Mouse (Mus musculus): Measurements from ENCODE around the gene Mmp9. TPM values are rescaled to one million over a fixed set of nuclear protein-coding genes. Genes with fewer than 3 reads are reported as not detected.

The Mmp9 gene
- total RNA-seq, 1 experiment = 7.0 TPM

DNA sequence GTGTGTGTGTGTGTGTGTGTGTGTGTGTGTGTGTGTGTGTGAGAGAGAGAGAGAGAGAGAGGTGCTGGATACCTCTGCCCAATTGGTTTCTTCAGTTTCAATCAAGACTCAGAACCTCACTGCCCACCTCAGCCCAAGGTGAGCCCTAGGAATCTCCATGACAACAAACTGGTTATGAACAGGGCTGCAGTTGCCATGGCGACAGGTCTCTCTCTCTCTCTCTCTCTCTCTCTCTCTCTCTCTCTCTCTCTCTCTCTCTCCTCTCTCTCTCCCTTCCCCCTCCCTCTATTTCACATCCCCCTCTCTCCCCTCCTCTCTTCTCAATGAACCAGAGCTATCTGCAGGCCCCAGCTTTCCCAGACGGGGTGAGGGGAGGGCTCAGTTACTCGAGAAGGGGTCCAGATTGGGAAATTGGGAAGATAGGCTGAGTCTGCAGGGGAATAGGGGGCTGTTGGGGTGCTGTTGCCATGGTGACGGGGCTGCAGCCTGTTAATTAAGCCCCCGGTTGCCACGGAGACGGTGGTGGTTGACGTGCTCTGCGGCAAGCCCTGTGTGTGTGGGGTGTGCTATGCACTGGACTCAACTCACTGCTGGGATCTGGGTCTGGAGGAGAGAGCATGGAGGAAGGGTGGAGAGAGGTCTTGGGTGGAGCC lies 23.8 kb downstream of the Mmp9 start:
- Histone ChIP-seq H3K27ac (ENCODE audit: insufficient read depth, low read depth, low read length, poor library complexity, severe bottlenecking) (no peak overlapping the region), H3K36me3 (ENCODE audit: control insufficient read depth, insufficient read depth, low read length, poor library complexity, severe bottlenecking) (no peaks in the 10 kb centered on the region), H3K4me3 (ENCODE audit: insufficient read depth in 1 of 2, low read depth in 1 of 2, low read length in 2 of 2, poor library complexity in 1 of 2, severe bottlenecking in 1 of 2) (no peak overlapping the region), H3K4me1 (ENCODE audit: control insufficient read depth in 2 of 2, insufficient read depth in 2 of 2, low read length in 2 of 2, poor library complexity in 1 of 2) (peaks cover 0 to 9% of the 10 kb centered on the region in 2 experiments; a peak in 1 of 4 replicates), H3K9me3 (ENCODE audit: control insufficient read depth, insufficient read depth, low read depth, low read length) (no peaks in the 10 kb centered on the region), H3K9ac (ENCODE audit: insufficient read depth, low read depth, low read length, poor library complexity, severe bottlenecking) (no peak overlapping the region)
- in situ Hi-C loops (cut with MboI; ENCODE audit: low sequenced_read_pairs in 2 of 2, unreplicated experiment in 2 of 2) = no loop called here
- DNase-seq (ENCODE audit: low read depth, low spot score) = no peak
- TF ChIP-seq HCFC1 (IDR thresholded peaks at IDR 0.05; ENCODE audit: borderline replicate concordance, insufficient read depth, low read length) (no peak), ZC3H11A (IDR thresholded peaks at IDR 0.05; ENCODE audit: borderline replicate concordance, low read depth, low read length) (no peak), CHD2 (IDR thresholded peaks at IDR 0.05; ENCODE audit: low read depth, low read length) (no peak), ZNF384 (IDR thresholded peaks at IDR 0.05; ENCODE audit: low read depth, low read length) (no peak), MAFK (IDR thresholded peaks at IDR 0.05; ENCODE audit: insufficient read depth, low read depth, low read length) (no peak)

DNA sequence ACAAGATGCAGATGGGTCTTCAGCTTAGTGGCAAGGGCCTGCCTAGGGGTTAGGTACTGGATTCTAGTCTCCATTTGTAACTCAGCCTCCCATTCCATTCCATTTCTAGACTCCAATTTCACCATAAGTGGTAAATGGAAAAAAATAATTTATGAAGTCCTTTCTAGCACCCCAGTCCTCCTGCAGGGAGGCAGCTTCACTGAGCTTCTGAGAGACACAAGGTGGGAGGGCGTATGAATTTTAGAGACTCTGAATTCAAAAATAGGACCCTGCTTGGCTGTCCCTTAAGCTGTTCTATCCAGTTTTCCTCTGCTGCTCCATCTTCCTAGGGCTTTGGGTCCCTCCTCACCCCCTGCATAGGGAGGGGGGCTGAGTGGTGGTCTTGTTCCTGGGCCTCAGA lies 24.4 kb downstream of the Mmp9 start:
- no peak overlapping the region for H3K27ac ChIP-seq (ENCODE audit: insufficient read depth, low read depth, low read length, poor library complexity, severe bottlenecking)
- H3K9me3 ChIP-seq (ENCODE audit: control insufficient read depth, insufficient read depth, low read depth, low read length) = no peaks in the 10 kb centered on the region
- no peak for TF ChIP-seq HCFC1 (IDR thresholded peaks at IDR 0.05; ENCODE audit: borderline replicate concordance, insufficient read depth, low read length)
- no peak for TF ChIP-seq ZNF384 (IDR thresholded peaks at IDR 0.05; ENCODE audit: low read depth, low read length)
- TF ChIP-seq CHD2 (IDR thresholded peaks at IDR 0.05; ENCODE audit: low read depth, low read length) = no peak
- no peak for TF ChIP-seq MAFK (IDR thresholded peaks at IDR 0.05; ENCODE audit: insufficient read depth, low read depth, low read length)
- no peak for TF ChIP-seq ZC3H11A (IDR thresholded peaks at IDR 0.05; ENCODE audit: borderline replicate concordance, low read depth, low read length)
- H3K4me3 ChIP-seq (ENCODE audit: insufficient read depth in 1 of 2, low read depth in 1 of 2, low read length in 2 of 2, poor library complexity in 1 of 2, severe bottlenecking in 1 of 2) = no peak overlapping the region
- H3K36me3 ChIP-seq (ENCODE audit: control insufficient read depth, insufficient read depth, low read length, poor library complexity, severe bottlenecking) = no peaks in the 10 kb centered on the region
- in situ Hi-C loops (cut with MboI; ENCODE audit: low sequenced_read_pairs in 2 of 2, unreplicated experiment in 2 of 2) = no loop called here
- no peak for DNase-seq (ENCODE audit: low read depth, low spot score)
- no peak overlapping the region for H3K9ac ChIP-seq (ENCODE audit: insufficient read depth, low read depth, low read length, poor library complexity, severe bottlenecking)
- peaks cover 0 to 13% of the 10 kb centered on the region in 2 experiments; a peak in 1 of 4 replicates for H3K4me1 ChIP-seq (ENCODE audit: control insufficient read depth in 2 of 2, insufficient read depth in 2 of 2, low read length in 2 of 2, poor library complexity in 1 of 2)

DNA sequence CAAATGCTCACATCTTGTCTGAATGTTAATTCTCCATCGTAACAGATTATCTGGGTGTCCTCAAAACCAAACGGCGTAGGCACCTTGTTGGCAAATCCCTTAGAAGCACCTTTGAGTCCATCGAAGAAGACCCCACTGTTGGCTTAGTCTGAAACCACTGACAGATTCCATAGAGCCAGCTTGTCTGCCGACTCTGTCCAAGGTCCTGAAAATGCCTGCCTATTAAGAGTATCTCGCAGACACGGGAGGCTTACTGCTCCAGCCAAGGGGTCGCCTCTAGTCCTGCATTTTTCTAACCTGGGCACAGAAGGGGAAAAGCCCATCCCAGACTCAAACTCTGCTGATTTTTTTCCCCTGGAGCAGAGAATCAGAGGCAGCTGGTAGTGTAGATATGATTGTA lies 25.8 kb downstream of the Mmp9 start:
- no peak overlapping the region for H3K9ac ChIP-seq (ENCODE audit: insufficient read depth, low read depth, low read length, poor library complexity, severe bottlenecking)
- no peak overlapping the region for H3K4me3 ChIP-seq (ENCODE audit: insufficient read depth in 1 of 2, low read depth in 1 of 2, low read length in 2 of 2, poor library complexity in 1 of 2, severe bottlenecking in 1 of 2)
- no peak for TF ChIP-seq HCFC1 (IDR thresholded peaks at IDR 0.05; ENCODE audit: borderline replicate concordance, insufficient read depth, low read length)
- TF ChIP-seq MAFK (IDR thresholded peaks at IDR 0.05; ENCODE audit: insufficient read depth, low read depth, low read length) = no peak
- TF ChIP-seq CHD2 (IDR thresholded peaks at IDR 0.05; ENCODE audit: low read depth, low read length) = no peak
- no peak for TF ChIP-seq ZNF384 (IDR thresholded peaks at IDR 0.05; ENCODE audit: low read depth, low read length)
- TF ChIP-seq ZC3H11A (IDR thresholded peaks at IDR 0.05; ENCODE audit: borderline replicate concordance, low read depth, low read length) = no peak
- in situ Hi-C loops (cut with MboI; ENCODE audit: low sequenced_read_pairs in 2 of 2, unreplicated experiment in 2 of 2) = no loop called here
- H3K27ac ChIP-seq (ENCODE audit: insufficient read depth, low read depth, low read length, poor library complexity, severe bottlenecking) = no peak overlapping the region
- no peaks in the 10 kb centered on the region for H3K9me3 ChIP-seq (ENCODE audit: control insufficient read depth, insufficient read depth, low read depth, low read length)
- H3K4me1 ChIP-seq (ENCODE audit: control insufficient read depth in 2 of 2, insufficient read depth in 2 of 2, low read length in 2 of 2, poor library complexity in 1 of 2) = peaks cover 0 to 15% of the 10 kb centered on the region in 2 experiments; a peak in 1 of 4 replicates
- no peaks in the 10 kb centered on the region for H3K36me3 ChIP-seq (ENCODE audit: control insufficient read depth, insufficient read depth, low read length, poor library complexity, severe bottlenecking)
- peak; percentile 68 for DNase-seq (ENCODE audit: low read depth, low spot score)

DNA sequence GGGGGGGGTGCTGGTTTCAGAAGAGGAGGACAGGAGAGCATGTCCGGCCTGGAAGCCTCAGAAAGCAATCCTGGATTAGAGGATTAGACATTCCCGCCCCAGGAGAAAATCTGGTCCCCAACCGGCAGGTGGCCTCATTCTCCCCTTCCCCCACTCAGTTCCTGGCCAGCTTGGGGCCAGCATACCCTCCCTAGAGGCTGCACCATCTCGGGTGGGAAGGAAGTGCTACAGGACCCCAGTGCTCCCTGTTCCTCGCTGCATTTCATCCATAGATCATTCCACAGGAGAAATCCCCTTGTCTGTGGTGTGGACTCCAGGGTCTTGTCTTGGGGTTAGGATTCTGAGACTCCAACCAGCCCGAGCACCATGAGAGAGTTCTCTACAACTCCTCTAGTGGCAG lies 26.6 kb downstream of the Mmp9 start:
- H3K9me3 ChIP-seq (ENCODE audit: control insufficient read depth, insufficient read depth, low read depth, low read length) = no peaks in the 10 kb centered on the region
- no peak for DNase-seq (ENCODE audit: low read depth, low spot score)
- H3K36me3 ChIP-seq (ENCODE audit: control insufficient read depth, insufficient read depth, low read length, poor library complexity, severe bottlenecking) = no peaks in the 10 kb centered on the region
- H3K4me1 ChIP-seq (ENCODE audit: control insufficient read depth in 2 of 2, insufficient read depth in 2 of 2, low read length in 2 of 2, poor library complexity in 1 of 2) = peaks cover 0 to 13% of the 10 kb centered on the region in 2 experiments; a peak in 1 of 4 replicates
- H3K27ac ChIP-seq (ENCODE audit: insufficient read depth, low read depth, low read length, poor library complexity, severe bottlenecking) = no peak overlapping the region
- no peak overlapping the region for H3K9ac ChIP-seq (ENCODE audit: insufficient read depth, low read depth, low read length, poor library complexity, severe bottlenecking)
- H3K4me3 ChIP-seq (ENCODE audit: insufficient read depth in 1 of 2, low read depth in 1 of 2, low read length in 2 of 2, poor library complexity in 1 of 2, severe bottlenecking in 1 of 2) = no peak overlapping the region
- in situ Hi-C loops (cut with MboI; ENCODE audit: low sequenced_read_pairs in 2 of 2, unreplicated experiment in 2 of 2) = no loop called here
- no peak for TF ChIP-seq MAFK (IDR thresholded peaks at IDR 0.05; ENCODE audit: insufficient read depth, low read depth, low read length)
- TF ChIP-seq HCFC1 (IDR thresholded peaks at IDR 0.05; ENCODE audit: borderline replicate concordance, insufficient read depth, low read length) = no peak
- no peak for TF ChIP-seq ZNF384 (IDR thresholded peaks at IDR 0.05; ENCODE audit: low read depth, low read length)
- TF ChIP-seq CHD2 (IDR thresholded peaks at IDR 0.05; ENCODE audit: low read depth, low read length) = no peak
- TF ChIP-seq ZC3H11A (IDR thresholded peaks at IDR 0.05; ENCODE audit: borderline replicate concordance, low read depth, low read length) = no peak
